Mouse (Mus musculus): ENCODE data around the gene Rerg.

The Rerg gene

GRCm38 (mm10) chr6:137170226-137170625 lies at the start of gene Rerg:
Gene Rerg (minus strand): TSS chr6:137170497.
- DNase-seq (ENCODE audit: low read depth, low spot score) = no peak

GRCm38 (mm10) chr6:137217841-137218463 lies 47.7 kb upstream of the Rerg start:
- no peak for DNase-seq (ENCODE audit: low read depth, low spot score)

GRCm38 (mm10) chr6:137211441-137211840 lies 41.1 kb upstream of the Rerg start:
- DNase-seq (ENCODE audit: low read depth, low spot score) = no peak

- DNase-seq (ENCODE audit: low read depth, low spot score) = no peak
Observed at GRCm38 (mm10) chr6:137210991-137211390, 40.7 kb upstream of the Rerg start.

- no peak for DNase-seq (ENCODE audit: low read depth, low spot score)
Observed at GRCm38 (mm10) chr6:137209992-137210391, 39.7 kb upstream of the Rerg start.

GRCm38 (mm10) chr6:137207126-137207525 lies 36.8 kb upstream of the Rerg start:
- no peak for DNase-seq (ENCODE audit: low read depth, low spot score)

GRCm38 (mm10) chr6:137205662-137206400 lies 35.5 kb upstream of the Rerg start:
- no peak for DNase-seq (ENCODE audit: low read depth, low spot score)

- no peak for DNase-seq (ENCODE audit: low read depth, low spot score)
Observed at GRCm38 (mm10) chr6:137202661-137203060, 32.4 kb upstream of the Rerg start.

- DNase-seq (ENCODE audit: low read depth, low spot score) = no peak
Observed at GRCm38 (mm10) chr6:137201578-137201977, 31.3 kb upstream of the Rerg start.

GRCm38 (mm10) chr6:137201166-137201565 lies 30.9 kb upstream of the Rerg start:
- no peak for DNase-seq (ENCODE audit: low read depth, low spot score)

- DNase-seq (ENCODE audit: low read depth, low spot score) = peak; percentile 51
Observed at GRCm38 (mm10) chr6:137192063-137192462, 21.8 kb upstream of the Rerg start.

- no peak for DNase-seq (ENCODE audit: low read depth, low spot score)
Observed at GRCm38 (mm10) chr6:137191026-137191425, 20.7 kb upstream of the Rerg start.

GRCm38 (mm10) chr6:137190577-137190976 lies 20.3 kb upstream of the Rerg start:
- DNase-seq (ENCODE audit: low read depth, low spot score) = no peak

GRCm38 (mm10) chr6:137188375-137188926 lies 18.2 kb upstream of the Rerg start:
- no peak for DNase-seq (ENCODE audit: low read depth, low spot score)

- no peak for DNase-seq (ENCODE audit: low read depth, low spot score)
Observed at GRCm38 (mm10) chr6:137187426-137187825, 17.1 kb upstream of the Rerg start.

GRCm38 (mm10) chr6:137180636-137181035 lies 10.3 kb upstream of the Rerg start:
- no peak for DNase-seq (ENCODE audit: low read depth, low spot score)

GRCm38 (mm10) chr6:137180115-137180514 lies 9.8 kb upstream of the Rerg start:
- DNase-seq (ENCODE audit: low read depth, low spot score) = no peak

- no peak for DNase-seq (ENCODE audit: low read depth, low spot score)
Observed at GRCm38 (mm10) chr6:137179026-137179425, 8.7 kb upstream of the Rerg start.

GRCm38 (mm10) chr6:137170646-137171045 lies 349 bp upstream of the Rerg start:
- DNase-seq (ENCODE audit: low read depth, low spot score) = no peak

GRCm38 (mm10) chr6:137169171-137169968 lies 927 bp downstream of the Rerg start:
- peak; percentile 81 for DNase-seq (ENCODE audit: low read depth, low spot score)

GRCm38 (mm10) chr6:137166843-137167242 lies 3.5 kb downstream of the Rerg start:
- no peak for DNase-seq (ENCODE audit: low read depth, low spot score)

- no peak for DNase-seq (ENCODE audit: low read depth, low spot score)
Observed at GRCm38 (mm10) chr6:137163571-137163970, 6.7 kb downstream of the Rerg start.

Data from embryo, embryonic 11.5 days (tissue).